Mouse (Mus musculus): ENCODE measurements around the gene Celf2.

Celf2 gene

DNA sequence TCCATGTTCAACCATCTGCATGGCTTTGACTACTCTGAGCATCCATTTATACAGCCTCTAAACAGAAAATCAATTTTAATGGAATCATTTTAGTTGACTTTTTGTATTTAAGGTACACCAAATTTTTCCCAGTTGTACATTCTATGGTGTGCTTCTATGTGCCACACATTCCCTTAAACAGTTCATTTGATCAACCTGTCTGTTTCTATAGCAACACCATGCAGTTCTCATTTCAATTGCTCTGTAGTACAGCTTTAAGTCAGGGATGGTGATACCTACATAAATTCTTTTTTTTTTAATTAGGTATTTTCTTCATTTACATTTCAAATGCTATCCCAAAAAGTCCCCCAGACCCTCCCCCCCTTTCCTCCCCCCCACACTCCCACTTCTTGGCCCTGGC is 831.9 kb downstream of the Celf2 start:
- no peak for DNase-seq (ENCODE audit: low read depth)

DNA sequence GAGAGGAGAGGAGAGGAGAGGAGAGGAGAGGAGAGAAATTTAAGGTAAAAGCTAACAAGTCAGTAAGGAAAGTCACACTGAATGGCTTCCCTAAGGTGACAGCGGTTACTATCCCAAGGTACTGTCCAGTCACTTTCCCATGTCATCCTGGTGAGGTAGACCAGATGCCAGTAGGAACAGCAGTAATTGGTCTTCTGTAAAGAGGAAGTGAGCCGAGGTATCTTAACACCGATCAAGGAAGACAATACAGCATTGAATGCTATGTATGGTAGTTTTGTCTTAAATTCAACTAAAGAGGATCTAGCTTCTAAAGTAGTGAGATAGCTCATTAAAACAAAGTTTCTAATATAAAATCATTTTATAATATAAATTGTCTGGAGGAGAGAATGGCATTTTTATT is 835.0 kb downstream of the Celf2 start:
- DNase-seq (ENCODE audit: low read depth) = no peak

DNA sequence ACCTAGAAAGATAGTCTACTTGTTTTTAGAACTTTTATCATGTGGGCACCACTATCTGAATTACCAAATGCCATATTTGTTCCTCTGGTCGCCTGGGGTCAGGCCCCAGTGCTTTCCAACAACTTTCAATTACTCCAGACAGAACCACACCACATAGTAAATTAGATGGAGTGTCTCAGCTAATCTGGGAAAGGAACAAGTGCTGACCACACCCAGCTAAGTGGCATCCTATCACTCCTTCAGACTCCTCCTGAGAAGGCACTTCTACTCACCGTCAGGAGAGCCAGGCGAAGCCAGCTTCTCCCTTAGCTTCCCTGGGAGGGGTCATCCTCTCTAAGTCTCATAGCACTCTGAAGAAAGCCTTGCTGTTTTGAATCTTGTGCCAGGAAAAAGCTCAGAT is 835.9 kb downstream of the Celf2 start:
- no peak for DNase-seq (ENCODE audit: low read depth)

DNA sequence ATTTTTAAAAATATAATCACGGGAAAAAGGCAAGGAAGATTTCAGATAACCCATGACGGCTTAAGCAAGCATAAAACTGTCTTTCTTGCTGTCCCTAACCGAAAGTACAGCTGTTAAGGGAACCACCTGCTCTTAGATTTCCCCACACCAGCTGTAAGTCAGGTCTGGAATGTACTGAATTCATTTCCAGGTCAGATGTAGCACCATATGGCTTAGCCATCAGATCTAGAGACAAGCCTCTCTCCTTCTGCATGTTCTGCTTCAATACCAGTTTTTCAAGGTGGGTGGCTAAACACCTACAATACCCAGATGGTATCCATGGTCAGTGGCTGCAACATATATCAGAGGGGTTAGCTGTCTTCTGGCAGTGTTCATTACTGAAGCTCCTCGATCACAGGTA is 841.8 kb downstream of the Celf2 start:
- DNase-seq (ENCODE audit: low read depth) = no peak

DNA sequence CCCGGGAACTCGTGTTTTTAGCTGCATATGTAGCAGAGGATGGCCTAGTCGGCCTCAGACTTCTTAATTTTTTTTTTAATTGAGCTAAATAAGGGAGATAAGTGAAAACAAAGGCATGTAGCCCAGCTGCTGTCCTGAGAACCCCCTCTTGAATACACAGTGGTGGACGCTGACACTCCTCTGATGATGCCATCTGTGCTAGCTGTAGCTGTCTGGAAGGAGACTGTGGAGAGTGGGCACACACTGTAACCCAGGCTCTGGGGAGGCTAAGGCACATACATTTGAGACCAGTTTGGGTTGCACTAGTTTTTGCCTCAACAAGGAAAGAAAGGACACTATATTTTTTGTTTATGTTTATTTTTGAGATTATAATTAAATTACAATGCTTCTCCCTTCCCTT is 849.5 kb downstream of the Celf2 start:
- DNase-seq (ENCODE audit: low read depth) = no peak

DNA sequence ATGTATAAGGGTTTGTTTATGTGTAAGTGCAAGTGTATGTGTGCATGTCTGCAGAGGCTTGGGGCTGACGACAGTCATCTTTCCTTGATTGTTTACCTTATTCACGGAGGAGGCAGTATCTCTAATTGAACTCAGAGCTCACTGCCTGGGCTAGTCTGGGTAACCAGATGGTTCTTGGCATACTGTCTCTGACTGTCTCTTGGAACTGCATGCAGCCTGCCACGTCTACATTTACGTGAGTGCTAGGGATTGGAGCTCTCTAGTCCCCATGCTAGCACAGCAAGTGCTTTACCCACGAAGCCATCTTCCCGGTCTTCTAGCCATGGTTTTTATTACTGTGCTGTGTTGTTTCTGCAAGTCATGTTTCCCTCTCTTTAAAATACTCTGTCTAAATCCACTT is 855.6 kb downstream of the Celf2 start:
- DNase-seq (ENCODE audit: low read depth) = no peak

DNA sequence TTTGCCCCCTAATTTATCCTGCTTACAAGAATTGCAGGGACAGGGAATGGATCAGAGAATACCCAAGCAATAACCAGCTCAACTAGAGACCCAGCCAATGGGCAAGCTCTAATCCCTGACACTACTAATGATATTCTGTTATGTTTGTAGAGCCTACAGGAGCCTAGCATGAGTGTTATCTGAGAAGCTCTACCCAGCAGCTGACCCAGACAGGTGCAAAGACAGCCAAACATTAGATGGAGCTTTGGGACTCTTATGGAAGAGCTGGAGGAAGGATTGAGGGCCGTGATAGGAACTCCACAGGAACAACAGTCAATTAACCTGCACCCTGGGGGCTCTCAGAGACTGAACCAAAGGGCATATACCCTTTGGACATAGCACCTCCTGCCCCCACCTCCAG is 857.7 kb downstream of the Celf2 start:
- no peak for DNase-seq (ENCODE audit: low read depth)

DNA sequence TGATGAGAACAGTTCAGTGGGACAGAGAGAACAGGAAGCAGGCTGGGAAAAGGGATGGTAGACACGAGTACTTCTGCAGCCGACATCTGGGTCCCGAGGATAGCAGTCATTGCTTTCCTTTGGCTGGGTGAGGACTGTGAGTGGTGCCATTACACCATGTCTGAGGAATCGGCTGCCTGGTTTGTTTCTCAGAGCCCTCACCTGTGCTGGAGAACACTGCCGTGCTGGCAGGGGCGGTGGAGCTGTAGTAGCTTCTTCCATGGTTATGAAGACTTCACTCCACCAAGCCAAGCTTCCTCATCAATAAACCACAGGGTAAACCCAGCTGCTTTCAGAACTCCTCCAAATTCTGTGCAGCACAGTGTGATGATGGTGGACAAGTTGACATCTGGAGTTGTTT is 860.5 kb downstream of the Celf2 start:
- DNase-seq (ENCODE audit: low read depth) = no peak

DNA sequence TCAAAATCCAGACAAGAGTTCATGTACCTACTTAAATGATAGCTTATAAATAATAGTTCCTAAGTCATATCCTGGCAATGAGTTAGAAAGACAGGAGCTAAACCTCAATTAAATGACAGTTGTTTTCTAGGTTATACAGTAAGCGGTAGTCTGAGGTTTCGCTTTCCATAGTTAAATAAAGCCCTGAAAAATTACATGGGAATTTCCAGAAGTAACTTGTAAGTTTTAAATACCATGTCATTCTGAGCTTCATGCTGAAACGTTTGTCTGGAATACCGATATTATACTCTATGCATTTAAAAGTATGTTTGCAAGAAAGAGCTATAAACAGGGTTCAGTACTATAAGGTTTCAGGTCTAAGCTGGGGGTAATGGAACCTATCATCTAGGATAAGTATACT is 862.3 kb downstream of the Celf2 start:
- DNase-seq (ENCODE audit: low read depth) = peak; percentile 40

DNA sequence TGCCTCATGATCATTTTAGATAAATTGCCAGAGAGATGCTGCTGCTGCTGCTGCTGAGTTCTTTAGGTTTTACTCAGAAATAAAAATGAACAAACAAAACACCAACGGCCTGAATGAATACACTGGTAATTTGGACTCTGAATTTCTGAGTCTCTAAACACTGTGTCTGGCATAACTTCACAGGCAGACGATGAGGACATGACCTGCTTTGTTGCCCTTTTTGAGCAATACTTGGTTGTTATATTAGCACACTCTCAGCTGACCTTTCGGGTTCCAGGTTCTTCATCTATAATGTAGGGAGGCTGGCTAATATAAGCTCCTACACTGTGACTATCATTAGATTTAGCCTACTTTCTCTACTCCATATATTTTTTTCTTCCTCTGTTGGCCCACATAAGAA is 863.0 kb downstream of the Celf2 start:
- no peak for DNase-seq (ENCODE audit: low read depth)

DNA sequence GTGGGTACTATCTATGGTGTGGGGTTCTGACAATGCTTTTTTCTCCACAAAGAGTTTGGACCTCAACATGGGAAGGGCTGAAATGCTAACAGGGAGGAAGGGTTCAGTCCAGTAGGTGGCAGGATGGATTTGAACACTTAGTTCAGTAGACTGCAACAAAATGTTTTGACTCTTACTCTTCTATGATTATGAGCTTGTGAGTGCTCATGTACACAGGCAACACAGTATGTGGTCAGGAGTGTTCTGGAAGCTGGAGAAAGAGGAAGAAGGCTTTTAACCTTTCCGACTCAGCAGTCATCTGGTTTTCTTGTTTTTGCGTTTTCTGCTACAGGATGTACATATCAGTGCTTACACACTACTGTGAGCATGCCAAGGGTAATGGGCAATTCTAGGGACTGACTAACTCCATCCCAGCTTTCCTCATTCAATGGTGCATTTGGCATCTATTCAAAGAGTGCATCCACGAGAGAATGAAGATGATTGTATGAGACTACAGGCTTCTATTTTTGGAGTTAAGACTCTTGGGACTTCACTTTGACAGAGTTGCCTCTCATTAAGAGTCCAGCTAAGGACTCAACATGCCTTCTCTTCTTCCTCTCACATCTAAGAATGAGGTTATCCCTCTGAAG is 867.0 kb downstream of the Celf2 start:
- DNase-seq (ENCODE audit: low read depth) = no peak

DNA sequence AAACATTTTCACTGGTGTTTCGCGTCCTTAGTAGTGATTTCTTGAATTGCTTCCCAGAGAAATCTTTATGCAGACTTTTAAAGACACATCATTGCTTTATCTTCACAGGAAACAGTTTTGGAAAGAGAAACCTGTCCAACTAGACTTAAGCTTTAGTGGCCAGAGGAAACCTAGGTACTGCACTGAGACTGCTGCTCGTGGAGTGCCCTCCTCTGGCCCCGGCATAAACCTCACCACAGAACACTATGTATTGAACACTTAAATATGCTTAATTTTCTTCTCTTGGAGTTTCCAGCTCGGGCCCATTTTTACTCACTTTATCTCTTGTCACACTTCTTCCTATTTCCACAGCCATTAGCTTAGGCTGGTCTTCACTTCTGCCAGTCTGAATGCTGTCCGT is 870.0 kb downstream of the Celf2 start:
- DNase-seq (ENCODE audit: low read depth) = no peak

DNA sequence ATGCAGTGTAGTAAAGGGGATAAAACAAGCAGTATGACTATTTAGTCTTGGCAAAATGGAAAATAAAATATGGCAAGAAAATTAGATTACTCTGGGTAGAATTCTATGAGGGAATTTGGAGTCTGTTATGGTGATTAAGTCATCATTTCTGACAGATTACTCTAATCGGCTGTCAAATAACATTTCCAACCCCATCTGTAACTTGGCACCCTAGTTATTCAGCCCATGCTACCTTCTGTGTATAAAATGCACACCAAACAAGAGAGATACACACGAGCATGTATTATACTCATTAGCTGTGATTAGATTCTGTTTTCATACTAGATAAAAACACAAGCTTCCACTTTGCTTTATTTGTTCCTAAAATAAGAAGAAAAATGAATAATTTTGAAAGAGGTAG is 872.2 kb downstream of the Celf2 start:
- no peak for DNase-seq (ENCODE audit: low read depth)

DNA sequence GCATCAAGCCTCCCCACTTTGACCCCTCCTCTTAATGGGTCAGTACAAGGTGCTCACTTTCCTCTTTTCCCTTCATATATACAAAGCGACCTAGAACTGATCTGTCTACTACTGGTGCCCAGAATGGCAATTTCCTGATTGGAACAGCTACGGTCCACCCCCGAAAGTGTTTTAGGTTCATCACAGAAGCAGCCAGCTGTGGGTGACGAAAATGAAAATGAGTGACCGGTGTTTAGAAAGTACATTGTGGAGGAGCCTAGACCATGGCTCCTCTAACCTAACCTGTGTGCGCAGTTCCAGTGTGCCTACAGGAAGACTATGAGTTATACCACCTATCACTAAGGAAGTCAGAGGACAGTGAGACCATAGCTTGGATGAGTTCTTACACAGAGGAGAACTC is 874.5 kb downstream of the Celf2 start:
- no peak for DNase-seq (ENCODE audit: low read depth)

DNA sequence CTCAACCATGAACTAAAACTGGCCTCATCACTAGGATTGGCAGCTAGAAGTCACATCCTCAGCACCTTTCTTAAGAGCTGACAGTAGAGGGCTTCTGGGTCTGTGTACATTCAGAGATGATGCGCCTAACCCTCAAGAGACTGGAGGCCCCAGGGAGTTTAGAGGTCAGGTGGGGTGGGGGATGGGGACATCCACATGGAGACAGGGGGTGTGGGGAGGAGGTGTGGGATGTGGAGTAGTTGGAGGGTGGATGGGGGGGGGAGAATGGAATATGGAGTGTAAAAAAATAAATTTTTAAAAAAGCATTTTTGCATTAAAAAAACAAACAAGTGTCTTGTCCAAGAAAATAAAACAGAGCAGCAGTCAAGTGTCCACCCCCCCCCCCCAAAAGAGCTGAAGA is 876.2 kb downstream of the Celf2 start:
- DNase-seq (ENCODE audit: low read depth) = no peak

DNA sequence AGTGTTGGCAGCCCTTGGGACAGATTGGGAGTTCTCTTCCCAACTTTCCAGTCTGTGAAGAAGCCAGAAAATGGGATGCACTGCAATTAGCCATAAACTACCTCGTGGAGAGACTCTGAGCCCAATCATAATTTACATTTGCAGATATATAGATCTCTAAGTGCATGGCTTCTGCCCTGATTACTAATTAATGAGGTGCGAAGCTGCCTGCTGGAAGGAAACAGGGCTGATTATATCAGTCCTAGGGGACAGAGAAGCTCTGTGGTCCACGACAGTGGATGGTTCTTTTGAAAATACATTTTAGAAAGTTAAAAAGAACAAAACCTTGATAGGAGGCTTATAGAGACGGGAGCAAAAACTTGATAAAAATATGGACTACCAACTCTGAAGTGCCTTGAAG is 885.6 kb downstream of the Celf2 start:
- no peak for DNase-seq (ENCODE audit: low read depth)

DNA sequence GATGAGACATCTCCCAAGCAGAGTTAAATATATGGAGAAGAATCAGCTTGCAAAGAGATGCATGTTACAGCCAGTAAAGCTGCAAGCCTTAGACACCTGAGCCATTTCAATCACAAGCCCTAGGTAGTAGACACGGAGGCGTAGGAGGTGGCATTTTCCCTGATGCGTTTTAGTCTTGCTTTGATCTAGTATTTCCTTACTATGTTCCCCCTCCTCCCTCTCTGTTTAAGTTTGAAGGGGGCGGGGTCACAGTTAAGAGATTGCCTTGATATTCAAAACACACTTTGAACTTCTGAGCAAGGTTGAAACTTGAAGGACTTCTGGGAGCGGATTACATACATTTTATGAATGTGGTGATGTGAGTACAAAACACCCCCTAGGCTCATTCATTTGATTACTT is 887.3 kb downstream of the Celf2 start:
- DNase-seq (ENCODE audit: low read depth) = peak; percentile 78

DNA sequence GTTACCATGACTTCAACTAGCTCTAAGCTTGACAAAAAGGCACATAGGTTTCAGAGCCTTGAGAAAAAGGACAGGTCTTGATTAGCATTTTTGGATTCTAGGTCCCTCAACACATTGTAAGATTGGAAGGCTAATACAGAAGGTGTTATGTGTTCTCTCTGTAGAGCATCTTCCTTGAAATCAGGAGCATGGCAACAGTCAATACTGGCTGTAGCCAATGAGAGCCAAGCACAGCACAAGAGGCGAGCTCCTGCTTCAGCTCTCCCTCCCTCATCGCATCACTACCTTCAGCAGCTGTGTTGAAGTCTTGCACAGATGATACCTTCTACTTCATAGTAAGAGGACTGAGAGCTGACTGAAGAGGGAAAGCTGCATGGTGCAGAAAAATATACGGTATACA is 890.5 kb downstream of the Celf2 start:
- DNase-seq (ENCODE audit: low read depth) = no peak

DNA sequence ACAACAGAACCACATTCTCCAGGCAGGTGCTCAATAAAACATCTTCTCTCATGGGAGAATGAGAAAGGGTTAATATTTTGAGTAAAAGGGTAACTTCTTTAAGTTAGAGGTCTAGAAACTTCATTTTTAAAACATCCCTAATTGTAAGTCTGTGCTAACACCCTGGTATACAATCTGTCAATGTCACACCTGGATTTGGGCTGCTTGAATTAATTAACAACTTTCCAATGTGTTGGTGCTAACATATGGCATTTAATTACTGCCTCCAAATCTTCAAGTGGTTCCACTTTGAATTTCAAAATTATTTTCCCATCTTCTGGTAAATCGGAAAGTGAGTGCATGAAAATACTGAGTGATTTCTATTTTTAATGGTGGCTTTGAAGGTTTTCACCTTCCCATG is 890.9 kb downstream of the Celf2 start:
- DNase-seq (ENCODE audit: low read depth) = no peak

DNA sequence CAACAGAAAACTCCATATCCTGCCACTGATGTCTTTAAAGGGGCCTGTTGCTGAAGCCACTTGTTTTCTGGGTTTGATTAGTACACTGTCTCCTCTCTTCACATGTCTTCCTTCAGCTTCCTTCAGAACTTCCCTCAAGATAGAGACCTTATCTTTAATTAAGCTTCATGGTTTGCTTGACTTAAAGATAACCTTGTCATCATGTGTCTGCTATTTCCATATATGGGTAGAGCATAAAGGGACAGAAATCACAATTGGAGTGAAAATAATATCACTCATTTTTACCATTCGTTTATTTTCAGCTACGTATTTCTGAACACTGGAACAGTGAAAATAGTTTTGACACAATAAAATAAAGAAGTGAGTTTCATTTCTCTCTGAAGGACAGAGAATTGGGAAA is 905.0 kb downstream of the Celf2 start:
- DNase-seq (ENCODE audit: low read depth) = no peak

DNA sequence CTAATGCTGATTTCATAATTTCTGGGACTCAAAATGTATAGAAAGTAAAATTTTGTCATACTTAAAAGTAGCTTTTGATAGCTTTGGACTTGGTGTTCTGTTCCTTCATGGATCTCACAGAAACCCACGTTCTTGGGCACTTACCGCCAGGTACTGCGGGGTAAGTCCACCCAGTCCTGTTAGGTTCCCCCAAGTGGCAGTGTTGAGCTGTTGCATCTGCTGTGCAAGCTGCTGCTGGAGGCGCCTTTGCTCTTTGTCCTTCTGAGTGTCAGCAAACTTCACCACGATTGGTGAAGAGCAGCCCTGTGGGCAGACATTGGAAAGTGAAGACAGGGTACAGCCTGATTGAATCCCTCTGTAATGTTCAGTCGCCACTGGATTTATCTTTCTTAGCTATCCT is 905.5 kb downstream of the Celf2 start:
- DNase-seq (ENCODE audit: low read depth) = no peak

DNA sequence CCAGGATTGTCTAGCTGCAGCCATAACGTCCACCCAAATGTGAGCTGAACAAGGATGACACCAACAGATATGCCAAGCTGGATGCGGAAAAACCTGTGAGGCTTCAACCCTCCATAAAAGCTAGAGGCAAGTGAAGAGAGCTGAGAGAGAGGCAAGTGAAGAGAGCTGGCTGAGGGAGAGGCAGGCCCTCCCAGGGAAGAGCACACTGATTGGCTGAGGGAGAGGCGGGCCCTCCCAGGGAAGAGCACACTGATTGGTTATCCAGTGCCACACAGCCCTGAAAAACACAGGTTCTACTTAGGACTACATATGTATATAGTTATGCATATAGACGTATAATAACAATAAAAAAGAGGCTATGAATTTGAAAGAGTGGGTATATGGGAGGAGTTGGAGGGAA is 907.2 kb downstream of the Celf2 start:
- no peak for DNase-seq (ENCODE audit: low read depth)

DNA sequence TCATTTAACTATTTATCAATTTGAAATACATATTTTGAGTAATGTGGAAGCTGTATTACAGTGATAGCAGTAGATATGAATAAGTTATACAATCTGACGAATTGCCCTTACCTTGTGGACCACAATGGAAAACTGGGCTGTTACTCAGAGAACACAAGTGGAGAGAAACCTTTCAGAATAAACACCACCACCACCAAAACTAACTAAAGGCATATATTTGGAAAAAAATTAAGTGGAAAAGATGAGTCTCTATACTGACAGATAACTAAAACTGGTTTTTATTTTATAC is 910.5 kb downstream of the Celf2 start:
- no peak for DNase-seq (ENCODE audit: low read depth)

DNA sequence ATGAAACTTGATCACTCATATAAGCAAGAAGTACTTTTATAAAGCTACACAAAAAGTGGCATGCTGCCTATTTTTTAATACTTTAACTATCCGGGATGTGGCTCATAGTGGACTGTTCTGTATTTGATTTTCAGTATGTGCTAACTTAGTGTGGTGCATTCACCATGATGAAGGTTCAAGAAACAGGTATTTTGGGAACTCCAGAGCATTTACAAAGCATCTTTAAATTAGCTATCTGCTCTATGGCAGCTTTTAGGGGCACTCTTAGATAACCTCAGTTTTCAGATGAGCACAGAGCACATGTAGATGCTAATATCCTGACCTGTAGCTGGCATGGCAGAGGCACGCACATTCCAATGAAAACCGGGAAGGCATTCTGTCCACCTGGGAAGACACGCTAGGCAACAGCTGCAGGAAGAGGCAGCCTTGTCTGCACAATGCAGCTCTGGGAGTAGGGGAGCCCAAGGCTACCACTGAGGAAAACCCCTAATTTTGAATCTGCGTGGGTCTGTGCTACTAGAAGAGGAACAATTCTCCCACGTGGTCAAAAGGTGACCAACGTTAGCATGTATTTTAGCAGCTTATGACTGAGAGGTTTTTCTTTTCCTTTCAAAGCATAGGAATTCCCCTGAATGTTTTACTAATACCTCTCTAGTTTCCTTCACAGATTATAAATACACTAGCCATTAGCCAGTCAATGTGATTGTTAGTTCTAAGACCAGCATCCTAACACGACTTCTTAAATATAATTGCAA is 911.1 kb downstream of the Celf2 start:
- DNase-seq (ENCODE audit: low read depth) = peak; percentile 55
